Mouse (Mus musculus): ENCODE measurements around the gene Dennd4a. TPM values are rescaled to one million over a fixed set of nuclear protein-coding genes. Genes with fewer than 3 reads are reported as not detected.

The Dennd4a gene
- polyA plus RNA-seq, 1 experiment from 2014 or later: 4.0 TPM

DNA sequence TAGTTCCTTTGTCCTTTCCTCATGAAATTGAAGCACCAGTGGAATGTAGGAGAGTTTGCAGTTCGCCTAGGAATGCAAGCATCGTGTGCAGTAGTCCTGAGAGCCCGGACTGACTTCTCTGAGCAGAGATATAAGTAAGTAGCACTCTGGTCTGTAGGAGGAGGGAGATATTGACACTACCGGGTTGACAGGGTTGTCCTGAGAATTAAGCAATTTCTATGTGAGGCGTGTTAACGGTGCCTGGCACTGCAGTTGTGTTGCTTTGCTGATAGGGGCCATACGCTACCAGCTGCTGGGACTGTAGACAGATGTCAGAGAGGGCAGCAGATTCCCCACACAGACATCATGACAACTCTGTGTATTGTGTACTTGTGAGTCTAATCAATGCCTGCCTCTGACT lies 142.1 kb downstream of the Dennd4a start:
- no peak overlapping the region for H3K27ac ChIP-seq (replicated peaks)
- H3K27me3 ChIP-seq (ENCODE audit: control insufficient read depth, insufficient read depth, low read length): 0 out of 2 replicates have a peak, but pooled peaks cover 2% of the 10 kb centered on the region
- no peak overlapping the region for H3K9ac ChIP-seq (ENCODE audit: low read length)
- no peak for DNase-seq (ENCODE audit: low spot score)
- no peaks in the 10 kb centered on the region for H3K4me1 ChIP-seq (replicated peaks; ENCODE audit: control insufficient read depth, insufficient read depth)
- no peak for ATAC-seq (ENCODE audit: low FRiP score, low TSS enrichment)
- no peak overlapping the region for H3K4me2 ChIP-seq (replicated peaks; ENCODE audit: low read depth)
- WGBS: 52% methylated on average over 7 of the region's 7 CpGs
- TF ChIP-seq CTCF (IDR thresholded peaks at IDR 0.05; ENCODE audit: low read depth): no peak
- TF ChIP-seq EP300 (optimal IDR thresholded peaks at IDR 0.05): no peak
- no peaks in the 10 kb centered on the region for H3K9me3 ChIP-seq (ENCODE audit: control insufficient read depth, low read length)
- H3K36me3 ChIP-seq (ENCODE audit: control insufficient read depth, insufficient read depth, low read length): no peaks in the 10 kb centered on the region
- no peak overlapping the region for H3K4me3 ChIP-seq (ENCODE audit: low read depth, low read length)

DNA sequence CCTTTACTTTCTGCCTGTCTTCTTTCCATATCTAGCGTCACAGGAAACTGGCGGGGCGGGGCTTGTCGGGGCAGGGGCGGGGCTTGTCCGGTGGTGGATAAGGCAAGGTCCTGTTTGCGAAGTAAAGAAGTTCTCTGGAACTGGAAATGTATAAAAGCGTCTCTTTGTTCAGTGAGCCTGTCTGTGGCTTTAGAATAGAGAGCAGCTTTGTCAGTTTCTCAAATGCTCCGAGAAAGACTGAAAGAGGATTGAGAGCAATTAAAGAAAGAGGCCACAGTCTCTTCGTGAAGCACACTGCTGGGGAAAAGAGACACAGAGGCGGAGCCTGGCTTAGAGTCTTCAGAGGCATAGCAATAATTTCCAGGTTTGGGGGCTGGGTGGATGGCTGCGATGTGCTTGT lies 145.2 kb downstream of the Dennd4a start:
- no peak for ATAC-seq (ENCODE audit: low FRiP score, low TSS enrichment)
- Histone ChIP-seq H3K36me3 (ENCODE audit: control insufficient read depth, insufficient read depth, low read length) (no peaks in the 10 kb centered on the region), H3K4me3 (ENCODE audit: low read depth, low read length) (no peak overlapping the region), H3K27me3 (ENCODE audit: control insufficient read depth, insufficient read depth, low read length) (no peaks in the 10 kb centered on the region), H3K27ac (replicated peaks) (no peak overlapping the region), H3K9ac (ENCODE audit: low read length) (no peak overlapping the region), H3K4me2 (replicated peaks; ENCODE audit: low read depth) (peak overlapping the region; percentile 37), H3K9me3 (ENCODE audit: control insufficient read depth, low read length) (no peaks in the 10 kb centered on the region), H3K4me1 (replicated peaks; ENCODE audit: control insufficient read depth, insufficient read depth) (no peaks in the 10 kb centered on the region)
- TF ChIP-seq CTCF (IDR thresholded peaks at IDR 0.05; ENCODE audit: low read depth) (no peak), EP300 (optimal IDR thresholded peaks at IDR 0.05) (no peak)
- DNase-seq (ENCODE audit: low spot score): peak; percentile 79
- WGBS: 22% methylated on average over 12 of the region's 12 CpGs

DNA sequence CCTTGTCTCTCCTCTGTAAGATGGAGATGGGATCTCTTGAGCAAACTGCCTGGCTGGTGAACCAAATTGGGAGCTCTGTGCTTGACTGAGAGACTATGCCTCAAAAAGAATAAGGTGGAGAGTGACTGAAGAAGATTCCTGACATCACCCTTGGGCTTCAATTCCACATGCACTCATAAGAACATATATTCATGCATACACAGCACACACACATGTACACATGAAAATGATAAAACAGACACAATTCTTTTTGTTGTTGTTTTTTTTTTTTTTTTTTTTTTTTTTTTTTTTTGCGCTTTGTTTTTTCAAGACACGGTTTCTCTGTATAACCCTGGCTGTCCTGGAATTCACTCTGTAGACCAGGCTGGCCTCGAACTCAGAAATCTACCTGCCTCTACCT lies 146.1 kb downstream of the Dennd4a start:
- no peak for TF ChIP-seq CTCF (IDR thresholded peaks at IDR 0.05; ENCODE audit: low read depth)
- ATAC-seq (ENCODE audit: low FRiP score, low TSS enrichment) (no peak), DNase-seq (ENCODE audit: low spot score) (no peak)
- no peak overlapping the region for H3K9ac ChIP-seq (ENCODE audit: low read length)
- H3K36me3 ChIP-seq (ENCODE audit: control insufficient read depth, insufficient read depth, low read length): no peaks in the 10 kb centered on the region
- 85% methylated on average over 3 of the region's 3 CpGs for WGBS
- no peak overlapping the region for H3K4me2 ChIP-seq (replicated peaks; ENCODE audit: low read depth)
- H3K4me3 ChIP-seq (ENCODE audit: low read depth, low read length): no peak overlapping the region
- H3K27me3 ChIP-seq (ENCODE audit: control insufficient read depth, insufficient read depth, low read length): no peaks in the 10 kb centered on the region
- H3K27ac ChIP-seq (replicated peaks): no peak overlapping the region
- no peaks in the 10 kb centered on the region for H3K9me3 ChIP-seq (ENCODE audit: control insufficient read depth, low read length)
- H3K4me1 ChIP-seq (replicated peaks; ENCODE audit: control insufficient read depth, insufficient read depth): no peaks in the 10 kb centered on the region

- Histone ChIP-seq H3K36me3 (ENCODE audit: control insufficient read depth, insufficient read depth, low read length) (peaks cover 3% of the 10 kb centered on the region; the same call in 1 of the 2 replicates), H3K9me3 (ENCODE audit: control insufficient read depth, low read length) (no peaks in the 10 kb centered on the region), H3K4me1 (replicated peaks; ENCODE audit: control insufficient read depth, insufficient read depth) (no peaks in the 10 kb centered on the region), H3K4me2 (replicated peaks; ENCODE audit: low read depth) (peak within 1 kb of the TSS; percentile 69), H3K4me3 (ENCODE audit: low read depth, low read length) (peak within 1 kb of the TSS; percentile 86), H3K9ac (ENCODE audit: low read length) (peak within 1 kb of the TSS; percentile 94), H3K27me3 (ENCODE audit: control insufficient read depth, insufficient read depth, low read length) (no peaks in the 10 kb centered on the region), H3K27ac (replicated peaks) (peak within 1 kb of the TSS; percentile 95)
- WGBS: 4% methylated on average over 29 of the region's 29 CpGs
- TF ChIP-seq CTCF (IDR thresholded peaks at IDR 0.05; ENCODE audit: low read depth): peak; percentile 92
- TF ChIP-seq EP300 (optimal IDR thresholded peaks at IDR 0.05): no peak
- ATAC-seq (ENCODE audit: low FRiP score, low TSS enrichment) (peak; percentile 96), DNase-seq (ENCODE audit: low spot score) (peak; percentile 95)
Measured at GRCm38 (mm10) chr9:64960117-64960977, 149.2 kb downstream of the Dennd4a start, which contains the start of gene Ints14. Gene Ints14 (plus strand): TSS chr9:64960905.

GRCm38 (mm10) chr9:64960978-64961320 lies 149.8 kb downstream of the Dennd4a start:
- Histone ChIP-seq H3K4me2 (replicated peaks; ENCODE audit: low read depth) (peak overlapping the region; percentile 69), H3K27ac (replicated peaks) (peak overlapping the region; percentile 95), H3K9ac (ENCODE audit: low read length) (peak overlapping the region; percentile 94), H3K27me3 (ENCODE audit: control insufficient read depth, insufficient read depth, low read length) (no peaks in the 10 kb centered on the region), H3K4me3 (ENCODE audit: low read depth, low read length) (peak overlapping the region; percentile 86), H3K4me1 (replicated peaks; ENCODE audit: control insufficient read depth, insufficient read depth) (no peaks in the 10 kb centered on the region), H3K36me3 (ENCODE audit: control insufficient read depth, insufficient read depth, low read length) (peaks cover 4% of the 10 kb centered on the region; the same call in 1 of the 2 replicates), H3K9me3 (ENCODE audit: control insufficient read depth, low read length) (no peaks in the 10 kb centered on the region)
- TF ChIP-seq EP300 (optimal IDR thresholded peaks at IDR 0.05) (no peak), CTCF (IDR thresholded peaks at IDR 0.05; ENCODE audit: low read depth) (no peak)
- DNase-seq (ENCODE audit: low spot score) (no peak), ATAC-seq (ENCODE audit: low FRiP score, low TSS enrichment) (peak; percentile 69)
- 0% methylated on average over 16 of the region's 17 CpGs for WGBS

Other genes starting within 250 kb of the Dennd4a start
- gene Rab11a, start 73.6 kb upstream of the Dennd4a start, polyA plus RNA-seq (2015; fragmentation: Nextera tagmentation; extraction: Ambion mirVana): 1,191 and 1,262 TPM in 2 replicates
- 0.01 and 0.05 TPM in 2 replicates for gene Slc24a1, start 140.3 kb downstream of the Dennd4a start, polyA plus RNA-seq (2015; fragmentation: Nextera tagmentation; extraction: Ambion mirVana)
- gene Ints14, start 149.6 kb downstream of the Dennd4a start, polyA plus RNA-seq (2015; fragmentation: Nextera tagmentation; extraction: Ambion mirVana): 25.0 and 25.8 TPM in 2 replicates
- 108 and 110 TPM in 2 replicates for gene Hacd3, start 210.4 kb downstream of the Dennd4a start, polyA plus RNA-seq (2015; fragmentation: Nextera tagmentation; extraction: Ambion mirVana)
- 14.9 and 16.1 TPM in 2 replicates for gene Dpp8, start 221.1 kb downstream of the Dennd4a start, polyA plus RNA-seq (2015; fragmentation: Nextera tagmentation; extraction: Ambion mirVana)

All from stomach, postnatal 0 days (tissue).